Mouse (Mus musculus) bone marrow, adult 2 months (tissue): ENCODE results near the gene Usp36. TPM values are rescaled to one million over a fixed set of nuclear protein-coding genes. Genes with fewer than 3 reads are reported as not detected.

ENCODE experiments used
- H3K27ac ChIP-seq: fragments of 200-500 bp; 2 replicates; pipeline ENCODE4 v1.5.1; 2012; ENCODE audit warnings: low read depth, mild to moderate bottlenecking, control low read depth, inconsistent platforms, low read length; ENCODE audit not compliant: control insufficient read depth, poor library complexity, insufficient read depth
- H3K4me1 ChIP-seq: fragments of 200-500 bp; 2 replicates; pipeline ENCODE4 v1.6.1; 2011; ENCODE audit warnings: low read length; ENCODE audit not compliant: control insufficient read depth, insufficient read depth
- H3K4me3 ChIP-seq: fragments of 200-500 bp; replicated peaks from 2 replicates; pipeline ENCODE3; 2011; ENCODE audit warnings: mild to moderate bottlenecking, low read depth, low read length, control low read depth; ENCODE audit not compliant: control insufficient read depth
- CTCF ChIP-seq: fragments of 200-500 bp; IDR thresholded peaks from 2 replicates; pipeline ENCODE4 v1.5.1; 2011; ENCODE audit warnings: low read length, control low read depth; ENCODE audit not compliant: control insufficient read depth, insufficient read depth
- POLR2A ChIP-seq: fragments of 200-500 bp; IDR thresholded peaks from 2 replicates; pipeline ENCODE4 v1.6.1; 2011; ENCODE audit warnings: low read depth, mild to moderate bottlenecking, control low read depth, low read length, borderline replicate concordance; ENCODE audit not compliant: control insufficient read depth
- WGBS: fragments of 180-500 bp; shearing (Covaris S2); methylation state at CpG from one replicate; pipeline ENCODE4 v1.1.7; 2018; 5-methylcytosine and 5-hydroxymethylcytosine counted together
- polyA plus RNA-seq: library from polyadenylated mRNA; stranded (reverse); fragments of >200 nt; gene quantifications from 2 replicates; pipeline ENCODE4 v1.2.4, GENCODE M21; 2011; ENCODE audit warnings: low replicate concordance; ENCODE audit not compliant: missing spikeins, insufficient read depth, insufficient read length

Gene Usp36
- polyA plus RNA-seq, 1 experiment = 18.5 TPM

DNA sequence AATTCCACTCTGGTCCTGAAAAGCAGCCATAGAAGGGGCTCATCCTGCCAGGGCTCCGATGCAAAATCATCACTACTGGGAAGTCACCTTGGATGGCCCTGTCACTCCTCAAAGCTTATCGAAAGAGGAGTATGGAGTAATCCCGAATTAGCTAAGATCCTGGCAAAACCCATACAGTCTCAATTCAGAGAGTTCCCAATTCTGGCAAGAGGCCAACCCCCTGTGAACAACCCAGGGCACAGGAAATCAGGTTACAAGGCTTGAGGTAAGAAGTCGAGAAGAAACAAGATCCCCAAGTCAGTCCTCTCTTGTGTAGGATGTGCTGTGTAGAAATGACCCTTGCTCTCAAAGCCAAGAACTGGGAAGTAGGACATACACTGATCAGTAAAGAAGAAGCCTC, 47.5 kb downstream of the Usp36 start:
- no peak for TF ChIP-seq POLR2A
- no peak for TF ChIP-seq CTCF
- 42% methylated on average over 4 of the region's 4 CpGs for WGBS
- H3K27ac ChIP-seq = peak overlapping the region; percentile 2; the same call in 1 of the 2 replicates
- peaks cover 20% of the 10 kb centered on the region for H3K4me1 ChIP-seq
- H3K4me3 ChIP-seq = no peak overlapping the region

DNA sequence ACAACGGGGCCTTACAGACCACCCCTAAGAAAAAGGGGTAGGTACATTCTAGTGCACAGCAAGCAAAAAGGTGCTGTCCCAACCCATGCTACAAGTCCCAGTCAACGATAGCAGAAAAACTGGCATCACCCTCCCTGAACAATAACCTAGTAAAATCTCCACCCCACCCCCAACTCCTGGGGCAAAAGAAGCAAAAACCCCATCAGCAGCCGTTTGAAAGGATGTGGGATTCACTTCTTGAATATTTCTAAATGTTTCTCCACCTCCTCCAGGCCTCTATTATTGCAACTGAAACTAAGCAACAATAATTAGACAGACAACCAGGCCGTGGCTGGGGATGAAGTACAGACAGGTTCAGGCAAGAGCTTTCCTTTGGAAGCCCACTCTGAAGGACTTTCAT, 49.7 kb downstream of the Usp36 start:
- Histone ChIP-seq H3K4me1 (peaks cover 29% of the 10 kb centered on the region), H3K4me3 (no peak overlapping the region), H3K27ac (peak overlapping the region; percentile 51; the same call in 1 of the 2 replicates)
- TF ChIP-seq CTCF = no peak
- no peak for TF ChIP-seq POLR2A
- WGBS = 21% methylated on average over 4 of the region's 4 CpGs

DNA sequence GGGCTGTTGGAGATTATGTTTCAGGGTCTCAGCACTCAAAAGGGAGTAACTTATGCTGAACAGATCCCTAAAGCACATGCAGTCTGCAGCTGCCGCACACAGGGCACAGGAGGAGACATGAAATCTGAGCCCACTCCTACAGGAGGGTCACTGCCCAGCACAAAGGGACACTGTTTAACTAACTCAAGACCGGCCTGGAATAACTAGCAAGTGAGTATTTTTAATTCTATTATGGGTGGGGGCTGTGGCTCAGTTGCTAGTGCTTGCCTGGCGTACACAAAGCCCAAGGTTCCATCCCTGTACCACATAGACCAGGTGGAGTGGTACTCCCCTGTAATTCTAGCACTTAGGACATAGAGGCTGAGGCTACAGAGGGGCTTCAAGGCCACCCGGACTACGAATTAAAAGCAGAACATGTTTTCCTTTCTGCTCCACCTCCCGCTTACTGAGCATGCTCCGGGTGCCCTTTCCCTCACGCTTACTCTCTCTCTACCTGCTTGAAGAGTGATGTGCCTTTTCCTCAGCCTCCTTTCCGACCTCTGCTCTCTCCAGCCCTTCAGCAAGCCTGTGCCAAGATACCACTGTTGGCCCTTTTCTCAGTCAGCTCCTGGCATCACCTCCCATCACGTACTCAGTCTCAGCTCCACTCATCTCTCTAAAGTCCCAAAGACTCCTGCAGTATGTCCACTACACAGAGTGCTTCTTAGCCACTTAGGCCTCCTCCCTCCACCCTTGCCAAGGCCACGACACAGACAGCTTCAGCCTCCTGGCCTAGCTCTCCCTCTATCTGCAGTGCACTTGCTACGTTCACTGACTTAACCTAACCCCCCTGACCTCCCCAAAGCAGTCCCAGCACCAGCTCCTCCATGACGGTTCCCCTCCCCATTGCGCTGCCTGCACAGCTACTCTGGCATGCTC, 50.5 kb downstream of the Usp36 start:
- no peak overlapping the region for H3K27ac ChIP-seq
- TF ChIP-seq POLR2A (no peak), CTCF (no peak)
- WGBS = 73% methylated on average over 14 of the region's 14 CpGs
- H3K4me1 ChIP-seq = peaks cover 32% of the 10 kb centered on the region
- no peak overlapping the region for H3K4me3 ChIP-seq

DNA sequence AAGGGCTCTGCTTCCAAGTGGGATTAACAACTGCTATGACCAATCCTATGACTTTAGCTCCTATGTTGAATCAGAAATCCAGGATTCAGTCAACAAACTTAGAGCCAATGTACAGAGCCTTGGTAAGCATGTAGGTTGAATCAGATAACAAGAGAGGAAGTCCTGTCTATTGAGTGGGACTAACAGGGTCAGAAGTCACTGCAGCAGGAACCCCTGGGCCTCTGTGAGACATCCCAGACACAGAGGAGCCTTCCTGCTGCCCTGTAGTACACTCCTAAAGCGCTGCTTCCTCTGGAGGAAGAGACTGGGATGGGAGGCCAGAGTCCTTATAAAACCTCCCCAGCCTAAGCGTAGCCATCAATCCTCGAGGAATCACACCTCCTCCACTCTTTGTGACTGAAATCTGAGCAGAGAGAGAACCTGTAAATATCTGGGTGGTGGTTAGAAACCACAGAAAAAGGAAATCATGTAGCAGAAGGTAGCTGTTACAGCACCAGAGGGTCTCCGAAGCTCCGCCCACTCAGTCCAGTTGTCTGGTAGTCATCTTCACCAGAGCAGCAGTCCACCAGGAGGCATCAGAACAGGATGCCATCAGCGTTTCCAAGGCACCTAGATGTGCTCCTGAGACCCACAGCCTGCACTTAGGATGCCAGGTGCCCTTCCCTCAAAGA, 53.4 kb downstream of the Usp36 start:
- TF ChIP-seq POLR2A (no peak), CTCF (no peak)
- H3K4me3 ChIP-seq = no peak overlapping the region
- peak overlapping the region; percentile 50 for H3K27ac ChIP-seq
- peaks cover 29% of the 10 kb centered on the region for H3K4me1 ChIP-seq
- WGBS = 23% methylated on average over 6 of the region's 6 CpGs

DNA sequence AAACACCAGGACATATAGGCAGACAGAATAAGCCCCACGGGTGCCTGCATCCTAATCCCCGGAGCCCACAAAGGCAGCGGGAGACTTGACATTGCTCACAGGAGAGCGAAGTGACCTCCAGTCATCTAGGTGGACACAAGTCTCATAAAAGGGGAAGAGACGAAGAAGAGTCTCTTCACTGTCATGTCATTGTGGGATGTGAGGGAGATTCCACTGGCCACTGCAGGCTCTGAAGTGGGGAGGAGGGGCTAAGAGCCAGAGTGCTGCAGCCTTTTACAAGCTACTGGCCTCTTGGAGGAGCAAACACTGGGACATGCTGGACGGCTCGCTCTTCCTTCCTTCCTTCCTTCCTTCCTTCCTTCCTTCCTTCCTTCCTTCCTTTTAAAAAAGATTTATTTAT, 55.1 kb downstream of the Usp36 start:
- peaks cover 27% of the 10 kb centered on the region for H3K4me1 ChIP-seq
- no peak overlapping the region for H3K4me3 ChIP-seq
- TF ChIP-seq POLR2A = no peak
- no peak for TF ChIP-seq CTCF
- H3K27ac ChIP-seq = no peak overlapping the region
- 58% methylated on average over 7 of the region's 7 CpGs for WGBS

DNA sequence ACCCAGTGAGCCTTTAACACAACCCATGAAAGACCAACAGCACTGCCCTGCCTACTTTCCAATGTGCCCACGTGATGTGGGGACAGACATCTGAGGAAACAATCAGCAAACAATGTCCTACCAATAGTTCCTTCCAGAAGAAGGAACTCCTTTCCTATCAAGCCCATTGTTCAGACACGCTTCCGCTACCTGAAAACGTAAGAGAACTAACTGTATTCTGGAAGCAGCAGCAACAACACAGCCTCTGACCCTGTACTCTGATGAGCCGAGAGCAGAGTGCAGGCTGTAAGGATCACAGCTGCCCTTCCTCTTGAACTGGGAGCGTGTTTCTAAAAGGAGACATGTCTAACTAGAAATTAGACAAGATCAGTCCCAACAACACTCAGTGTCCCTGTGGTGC, 55.5 kb downstream of the Usp36 start:
- Histone ChIP-seq H3K27ac (no peak overlapping the region), H3K4me1 (peaks cover 23% of the 10 kb centered on the region), H3K4me3 (no peak overlapping the region)
- WGBS = 45% methylated on average over 6 of the region's 6 CpGs
- TF ChIP-seq POLR2A = no peak
- TF ChIP-seq CTCF = no peak

DNA sequence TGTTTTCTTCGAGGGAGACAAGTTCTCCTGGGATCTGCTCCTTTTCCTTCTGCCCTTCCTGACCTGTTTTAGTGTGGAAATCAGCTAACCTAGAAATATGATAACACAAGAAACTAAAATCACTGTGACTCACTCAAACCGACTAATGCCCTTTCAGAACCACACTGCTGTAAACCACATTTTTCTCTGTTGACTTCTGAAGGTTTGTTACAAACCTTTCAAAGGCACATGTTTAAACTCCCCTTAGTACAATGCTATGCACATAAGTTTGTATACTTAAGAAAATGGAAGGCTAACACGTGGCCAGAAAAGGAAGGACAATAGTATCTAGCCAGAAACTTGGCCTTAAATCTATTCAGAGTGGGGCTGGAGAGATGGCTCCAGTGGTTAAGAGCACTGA, 56.1 kb downstream of the Usp36 start:
- no peak overlapping the region for H3K27ac ChIP-seq
- WGBS = 61% methylated on average over 3 of the region's 3 CpGs
- H3K4me1 ChIP-seq = peaks cover 23% of the 10 kb centered on the region
- H3K4me3 ChIP-seq = no peak overlapping the region
- TF ChIP-seq CTCF (no peak), POLR2A (no peak)

DNA sequence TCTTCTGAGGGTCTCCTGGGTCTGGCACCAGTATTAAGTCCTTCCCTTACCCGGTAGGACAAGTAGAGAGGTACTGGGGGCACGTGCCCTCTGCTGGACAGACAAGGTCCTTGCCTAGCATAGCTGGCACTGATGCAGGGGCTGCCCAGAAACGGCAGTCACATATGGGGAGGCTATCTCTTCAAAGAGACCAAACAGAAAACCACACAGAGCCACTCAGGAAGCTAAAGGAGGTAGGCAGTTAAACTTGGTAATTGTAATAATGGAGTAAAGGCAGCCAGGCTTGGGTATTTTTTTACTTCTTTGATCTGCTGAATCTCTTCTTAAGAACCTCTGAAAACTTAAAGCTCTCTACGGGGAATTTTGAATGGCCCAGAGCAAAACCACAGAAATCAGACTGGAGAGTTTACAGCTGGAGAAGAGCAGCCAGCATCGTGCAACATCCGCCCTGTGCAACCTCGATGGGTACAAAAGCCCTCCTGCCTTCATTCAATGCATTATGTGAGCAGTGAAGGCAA, 57.7 kb downstream of the Usp36 start:
- peak overlapping the region; percentile 54 for H3K27ac ChIP-seq
- no peak overlapping the region for H3K4me3 ChIP-seq
- 3% methylated on average over 7 of the region's 7 CpGs for WGBS
- TF ChIP-seq POLR2A (no peak), CTCF (peak; percentile 87)
- peaks cover 26% of the 10 kb centered on the region for H3K4me1 ChIP-seq
